Mouse (Mus musculus) forebrain, embryonic 16.5 days (tissue): Measurements from ENCODE around the gene Ncf4. TPM values are rescaled to one million over a fixed set of nuclear protein-coding genes. Genes with fewer than 3 reads are reported as not detected.
"Not testable (repeated sequence)": the region's sequence is repeated elsewhere in the genome, so short reads cannot be mapped to it uniquely, and the experiment has no call there.

Source experiments
- ATAC-seq: fragments of 200-750 bp; cut with Nextera tagmentation; 2 replicates; pipeline ENCODE4 v1.8.0; 2017; ENCODE audit warnings: mild to moderate bottlenecking, moderate library complexity
- H3K27ac ChIP-seq: fragments of 300-500 bp; sonication (generic); 2 replicates; pipeline ENCODE4 v1.5.1; 2014; ENCODE audit warnings: low read length, control low read depth
- H3K27me3 ChIP-seq: fragments of 300-500 bp; sonication (generic); replicated peaks from 2 replicates; pipeline ENCODE4 v1.6.1; 2014; ENCODE audit warnings: low read length; ENCODE audit not compliant: control insufficient read depth, insufficient read depth
- H3K36me3 ChIP-seq: fragments of 300-500 bp; sonication (generic); 2 replicates; pipeline ENCODE4 v1.6.1; 2014; ENCODE audit not compliant: control insufficient read depth, insufficient read depth
- H3K4me1 ChIP-seq: fragments of 300-500 bp; sonication (generic); replicated peaks from 2 replicates; pipeline ENCODE4 v1.6.1; 2014; ENCODE audit warnings: low read length; ENCODE audit not compliant: control insufficient read depth, insufficient read depth
- H3K4me2 ChIP-seq: fragments of 300-500 bp; sonication (generic); 2 replicates; pipeline ENCODE4 v1.6.1; 2014; ENCODE audit warnings: mild to moderate bottlenecking, low read length, control low read depth
- H3K4me3 ChIP-seq: fragments of 300-500 bp; sonication (generic); replicated peaks from 2 replicates; pipeline ENCODE4 v1.5.1; 2014; ENCODE audit warnings: mild to moderate bottlenecking, low read length, control low read depth
- H3K9ac ChIP-seq: fragments of 300-500 bp; sonication (generic); replicated peaks from 2 replicates; pipeline ENCODE4 v1.6.1; 2014; ENCODE audit warnings: low read depth, low read length, control low read depth
- H3K9me3 ChIP-seq: fragments of 300-500 bp; sonication (generic); 2 replicates; pipeline ENCODE4 v1.6.1; 2016; ENCODE audit warnings: low read length; ENCODE audit not compliant: control insufficient read depth
- WGBS: fragments of 180-500 bp; shearing (Covaris S2); extraction: QIAGEN DNeasy Blood & Tissue Kit; methylation state at CpG from one replicate; pipeline ENCODE4 v1.1.7; 2014; 5-methylcytosine and 5-hydroxymethylcytosine counted together
- polyA plus RNA-seq: library from polyadenylated mRNA; unstranded; fragments of >200 nt; fragmentation: Nextera tagmentation; extraction: Ambion mirVana; gene quantifications from 2 replicates; pipeline ENCODE4 v1.2.1, GENCODE M21; 2015

Ncf4 gene
- polyA plus RNA-seq, 1 experiment from 2014 or later = 0.53 TPM

- 80% methylated on average over 18 of the region's 18 CpGs for WGBS
- H3K36me3 ChIP-seq = no peaks in the 10 kb centered on the region
Observed at GRCm38 (mm10) chr15:78246143-78247116, 1.8 kb downstream of the Ncf4 start.

GRCm38 (mm10) chr15:78247659-78248058, 3.1 kb downstream of the Ncf4 start:
- Histone ChIP-seq H3K36me3 (no peaks in the 10 kb centered on the region), H3K4me2 (no peak overlapping the region), H3K4me3 (no peak overlapping the region), H3K27me3 (no peaks in the 10 kb centered on the region), H3K4me1 (no peaks in the 10 kb centered on the region), H3K9ac (no peak overlapping the region), H3K9me3 (no peaks in the 10 kb centered on the region), H3K27ac (no peak overlapping the region)
- WGBS = 69% methylated on average over 2 of the region's 2 CpGs
- no peak for ATAC-seq

More at GRCm38 (mm10) chr15:78246143-78247116, 1.8 kb downstream of the Ncf4 start:
- Histone ChIP-seq H3K27me3 (no peaks in the 10 kb centered on the region), H3K27ac (no peak overlapping the region), H3K4me2 (no peak overlapping the region), H3K9ac (no peak overlapping the region), H3K4me1 (no peaks in the 10 kb centered on the region), H3K4me3 (no peak overlapping the region), H3K9me3 (no peaks in the 10 kb centered on the region)
- no peak for ATAC-seq

- Histone ChIP-seq H3K4me3 (no peak overlapping the region), H3K36me3 (no peaks in the 10 kb centered on the region), H3K9me3 (no peaks in the 10 kb centered on the region), H3K9ac (no peak overlapping the region), H3K4me1 (no peaks in the 10 kb centered on the region), H3K27me3 (no peaks in the 10 kb centered on the region), H3K27ac (no peak overlapping the region), H3K4me2 (no peak overlapping the region)
- WGBS = 83% methylated on average over 3 of the region's 3 CpGs
- no peak for ATAC-seq
Observed at GRCm38 (mm10) chr15:78248410-78248809, 3.8 kb downstream of the Ncf4 start.

DNA sequence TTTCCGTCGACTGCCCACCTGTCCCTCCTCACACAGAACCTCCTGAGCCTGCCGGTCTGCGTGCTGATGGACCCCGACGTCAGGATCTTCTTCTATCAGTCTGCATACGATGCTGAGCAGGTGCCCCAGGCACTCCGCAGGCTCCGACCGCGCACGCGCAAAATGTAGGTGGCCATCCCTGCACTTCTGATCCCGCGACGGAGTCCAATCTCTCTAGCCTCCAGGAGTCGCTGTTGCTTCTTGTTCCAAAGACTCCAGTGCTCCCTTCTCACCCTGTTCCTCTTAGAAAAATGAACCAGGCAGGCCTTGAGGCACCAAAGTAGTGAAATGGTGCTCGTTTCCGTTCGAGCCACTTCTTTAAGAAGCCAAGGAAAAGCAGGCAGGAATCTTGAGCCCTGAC, 10.2 kb downstream of the Ncf4 start:
- Histone ChIP-seq H3K9me3 (no peaks in the 10 kb centered on the region), H3K4me2 (peak overlapping the region; percentile 22), H3K4me1 (no peaks in the 10 kb centered on the region), H3K27ac (no peak overlapping the region), H3K27me3 (no peaks in the 10 kb centered on the region; the same call in 1 of the 2 replicates), H3K36me3 (no peaks in the 10 kb centered on the region), H3K4me3 (no peak overlapping the region), H3K9ac (no peak overlapping the region)
- WGBS = 26% methylated on average over 20 of the region's 20 CpGs
- ATAC-seq = no peak

DNA sequence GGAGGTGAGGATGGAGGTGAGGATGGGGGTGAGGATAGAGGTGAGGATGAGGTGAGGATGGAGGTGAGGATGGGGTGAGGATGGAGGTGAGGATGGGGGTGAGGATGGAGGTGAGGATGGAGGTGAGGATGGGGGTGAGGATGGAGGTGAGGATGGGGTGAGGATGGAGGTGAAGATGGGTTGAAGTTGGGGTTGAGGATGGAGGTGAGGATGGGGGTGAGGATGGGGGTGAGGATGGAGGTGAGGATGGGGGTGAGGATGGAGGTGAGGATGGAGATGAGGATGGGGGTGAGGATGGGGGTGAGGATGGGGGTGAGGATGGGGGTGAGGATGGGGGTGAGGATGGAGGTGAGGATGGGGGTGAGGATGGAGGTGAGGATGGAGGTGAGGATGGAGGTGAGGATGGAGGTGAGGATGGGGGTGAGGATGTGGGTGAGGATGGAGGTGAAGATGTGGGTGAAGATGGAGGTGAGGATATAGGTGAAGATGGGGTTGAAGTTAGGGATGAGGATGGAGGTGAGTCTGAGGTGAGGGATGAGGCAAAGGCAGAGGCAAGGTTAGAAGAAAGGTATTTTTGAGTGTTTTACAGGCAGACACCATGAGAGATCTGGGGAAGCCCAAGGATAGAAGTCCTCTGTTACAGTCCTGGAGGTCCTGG, 12.1 kb downstream of the Ncf4 start:
- ATAC-seq, H3K4me1 ChIP-seq, H3K4me2 ChIP-seq, H3K9ac ChIP-seq, H3K4me3 ChIP-seq, H3K27me3 ChIP-seq, H3K27ac ChIP-seq, H3K36me3 ChIP-seq, H3K9me3 ChIP-seq: not testable (repeated sequence)

GRCm38 (mm10) chr15:78257326-78258050, 12.9 kb downstream of the Ncf4 start:
- peak; percentile 31; the same call in 1 of the 2 replicates for ATAC-seq
- WGBS = 38% methylated on average over 7 of the region's 7 CpGs
- Histone ChIP-seq H3K4me2 (no peak overlapping the region), H3K4me1 (no peaks in the 10 kb centered on the region), H3K27ac (no peak overlapping the region), H3K4me3 (no peak overlapping the region), H3K27me3 (no peaks in the 10 kb centered on the region; the same call in 1 of the 2 replicates), H3K36me3 (no peaks in the 10 kb centered on the region), H3K9ac (no peak overlapping the region), H3K9me3 (no peaks in the 10 kb centered on the region)

DNA sequence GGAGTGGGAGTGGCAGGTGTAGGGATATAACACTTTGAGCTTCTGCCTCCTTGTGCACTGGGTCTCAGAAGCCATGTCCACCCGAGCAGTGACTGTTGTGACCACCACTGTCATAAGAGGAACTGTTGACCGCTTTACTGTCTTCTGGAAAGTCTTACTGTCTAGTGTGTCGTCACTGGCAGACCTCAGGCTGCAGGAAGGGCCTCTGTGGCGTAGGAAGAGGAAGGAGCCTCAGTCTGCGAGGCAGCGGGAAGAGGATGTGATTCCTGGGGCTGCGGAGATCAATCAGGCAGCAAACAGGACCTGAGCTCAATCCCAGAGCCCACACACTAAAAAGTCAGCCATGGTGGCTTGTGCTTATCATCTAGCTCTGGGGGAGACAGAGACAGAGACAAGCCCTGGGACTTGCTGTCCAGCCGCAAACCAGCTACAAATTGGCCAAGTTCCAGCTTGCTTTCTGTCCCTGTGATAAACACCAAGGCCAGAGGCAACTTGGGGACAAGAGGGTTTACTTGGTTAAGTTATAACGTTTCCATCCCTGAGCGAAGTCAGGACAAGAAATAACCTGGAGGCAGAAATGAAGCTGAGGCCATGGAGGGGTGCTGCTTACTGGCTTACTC, 13.8 kb downstream of the Ncf4 start:
- no peaks in the 10 kb centered on the region for H3K4me1 ChIP-seq
- H3K9ac ChIP-seq = no peak overlapping the region
- no peak for ATAC-seq
- no peak overlapping the region for H3K4me3 ChIP-seq
- WGBS = 84% methylated on average over 10 of the region's 10 CpGs
- no peaks in the 10 kb centered on the region; the same call in 1 of the 2 replicates for H3K27me3 ChIP-seq
- H3K27ac ChIP-seq = no peak overlapping the region
- no peaks in the 10 kb centered on the region for H3K36me3 ChIP-seq
- H3K9me3 ChIP-seq = no peaks in the 10 kb centered on the region
- H3K4me2 ChIP-seq = no peak overlapping the region

DNA sequence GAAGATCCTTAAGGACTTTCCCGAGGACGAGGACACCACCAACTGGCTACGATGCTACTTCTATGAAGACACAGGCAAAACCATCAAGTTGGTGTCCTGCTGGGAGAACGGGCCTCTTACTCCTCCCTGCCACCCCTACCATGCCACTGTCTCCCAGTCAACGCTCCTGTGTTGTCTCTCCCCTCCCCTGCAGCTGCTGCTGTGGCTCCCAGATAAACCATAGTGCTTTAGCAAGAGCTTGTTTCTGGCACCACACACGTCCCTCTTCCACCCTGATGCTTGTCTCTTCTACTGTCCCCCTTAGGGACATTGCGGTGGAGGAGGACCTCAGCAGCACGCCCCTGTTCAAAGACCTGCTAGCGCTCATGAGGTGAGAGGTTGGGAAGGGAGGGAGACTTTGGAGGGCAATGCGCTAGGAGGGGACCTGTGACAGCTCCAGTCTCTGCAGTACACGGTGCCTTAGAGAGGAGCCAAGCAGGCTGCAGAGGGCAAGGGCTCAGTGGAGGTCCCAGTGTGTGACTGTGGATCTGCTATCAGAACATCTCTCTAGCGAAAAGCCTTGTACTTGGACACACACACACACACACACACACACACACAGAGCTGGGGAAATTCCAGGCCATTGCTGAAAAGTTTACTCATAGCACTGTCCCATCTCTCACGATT, 16.2 kb downstream of the Ncf4 start:
- ATAC-seq = no peak
- H3K36me3 ChIP-seq = no peaks in the 10 kb centered on the region
- no peaks in the 10 kb centered on the region for H3K27me3 ChIP-seq
- H3K9ac ChIP-seq = no peak overlapping the region
- WGBS = 77% methylated on average over 13 of the region's 13 CpGs
- no peaks in the 10 kb centered on the region for H3K9me3 ChIP-seq
- H3K4me1 ChIP-seq = no peaks in the 10 kb centered on the region
- no peak overlapping the region for H3K27ac ChIP-seq
- no peak overlapping the region for H3K4me3 ChIP-seq
- H3K4me2 ChIP-seq = no peak overlapping the region
